Mouse (Mus musculus): ENCODE results near the gene Katnal1.

Gene Katnal1

DNA sequence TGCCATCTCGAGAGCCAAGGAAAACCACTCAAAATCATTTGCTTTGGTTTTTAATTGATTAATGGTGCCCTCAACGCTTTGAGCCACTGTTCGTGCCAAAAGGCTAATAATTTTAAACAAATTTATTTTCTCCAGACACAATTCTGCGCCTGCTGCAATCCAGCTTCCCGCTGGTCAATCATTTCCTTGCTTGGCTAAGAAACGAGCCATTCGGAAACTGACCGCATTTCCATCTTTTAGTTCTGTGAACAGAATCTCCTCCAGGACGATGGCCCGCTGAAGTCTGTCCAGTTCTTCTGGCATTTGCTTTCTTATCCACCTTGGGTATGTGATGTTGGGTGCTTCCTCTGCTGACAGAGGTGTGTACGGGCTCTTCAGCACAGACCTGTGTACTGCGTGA lies 4.5 kb downstream of the Katnal1 start:
- no peak for DNase-seq (ENCODE audit: low spot score)

DNA sequence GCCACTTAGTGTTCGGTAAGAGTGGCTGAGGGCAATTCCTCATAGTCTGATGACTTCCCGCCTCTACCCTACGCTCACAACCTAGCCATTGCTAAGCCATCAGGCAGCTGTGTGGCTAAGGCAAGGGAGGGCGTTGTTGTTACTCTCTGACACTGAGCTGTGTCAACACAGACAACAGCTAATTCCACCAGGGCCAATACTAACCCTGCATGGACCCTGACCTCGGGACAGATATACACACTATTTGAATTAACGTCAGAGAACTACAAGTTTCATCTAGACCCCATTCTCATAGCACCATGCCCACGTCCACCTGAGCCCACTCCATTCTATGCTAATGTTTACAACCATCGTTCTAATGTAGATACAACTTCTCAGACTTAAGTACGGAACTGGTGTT lies 5.1 kb downstream of the Katnal1 start:
- no peak for DNase-seq (ENCODE audit: low spot score)

DNA sequence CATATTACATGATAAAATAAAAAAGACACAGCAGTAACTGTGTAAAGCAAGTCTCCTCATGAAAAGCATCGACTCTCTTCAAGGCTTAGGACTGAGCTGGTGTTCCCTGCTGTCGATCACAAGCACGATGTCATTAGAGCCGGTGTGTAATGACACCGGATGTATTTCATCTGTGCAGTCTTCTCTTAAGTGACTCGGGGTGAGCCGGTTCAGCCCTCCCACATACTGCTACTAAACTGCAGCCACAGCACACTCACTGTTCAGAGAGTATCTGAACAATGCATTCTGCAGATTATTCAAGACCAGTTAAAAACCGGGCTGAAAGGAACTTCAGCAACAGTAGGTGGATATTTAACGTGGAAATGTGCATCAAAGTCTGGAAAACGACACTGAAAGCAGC lies 5.7 kb downstream of the Katnal1 start:
- DNase-seq (ENCODE audit: low spot score): no peak

DNA sequence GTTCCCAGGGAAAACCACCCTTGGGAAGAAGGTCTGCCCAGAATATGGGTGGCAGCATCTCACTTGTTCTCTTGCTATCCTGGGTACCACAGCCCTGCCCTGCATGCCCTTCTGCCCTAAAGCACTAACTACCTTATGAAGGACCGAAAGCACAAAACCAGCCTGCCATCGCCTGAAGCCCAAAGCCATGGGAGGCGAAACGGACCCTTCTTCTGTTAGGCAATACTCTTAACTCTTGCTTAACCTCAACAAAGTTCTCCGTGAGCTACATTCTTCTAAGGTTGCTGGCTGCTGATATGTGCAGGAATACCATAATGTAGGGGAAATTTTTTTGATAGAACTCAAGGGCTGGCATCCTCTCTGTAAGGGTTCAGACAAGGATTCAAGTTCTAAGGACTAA lies 6.3 kb downstream of the Katnal1 start:
- no peak for DNase-seq (ENCODE audit: low spot score)

DNA sequence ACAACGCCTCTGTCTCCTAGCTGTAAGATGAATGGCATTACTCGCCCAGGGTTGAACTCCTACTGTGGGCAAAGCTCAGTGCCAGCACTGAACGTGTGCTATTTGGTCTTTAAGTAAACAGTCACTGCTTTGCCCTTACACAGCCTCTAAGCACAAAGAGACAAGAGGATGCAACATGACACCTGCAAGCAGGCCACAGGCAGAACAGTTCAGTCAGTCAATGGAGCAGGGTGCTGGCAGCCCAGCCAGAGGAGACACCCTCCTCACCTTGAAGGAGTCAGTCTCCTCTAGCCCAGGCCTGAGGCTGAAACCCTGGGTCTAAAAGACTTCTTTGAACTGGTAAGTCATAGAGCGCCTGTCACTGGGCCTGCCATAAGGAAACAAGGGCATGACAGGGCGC lies 11.1 kb downstream of the Katnal1 start:
- DNase-seq (ENCODE audit: low spot score): no peak

DNA sequence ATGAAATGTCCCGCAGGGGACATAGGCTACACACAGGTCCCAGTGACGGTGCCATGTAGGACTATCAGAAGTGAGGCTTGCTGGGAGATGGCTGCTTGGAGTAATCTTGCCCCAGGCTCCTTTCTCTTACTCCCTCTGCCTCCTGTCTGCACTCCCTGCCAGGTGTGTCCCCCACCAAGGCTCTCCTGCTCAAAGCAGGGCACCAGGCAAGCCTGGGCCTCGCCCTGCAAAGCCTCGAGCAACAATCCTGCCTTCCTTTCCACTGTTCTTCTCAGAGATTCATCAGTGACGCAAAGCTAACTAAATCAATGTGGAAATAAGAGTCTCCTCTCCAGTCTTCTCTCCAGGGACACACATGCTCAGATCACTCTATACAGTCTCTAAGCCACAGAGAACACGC lies 12.3 kb downstream of the Katnal1 start:
- no peak for DNase-seq (ENCODE audit: low spot score)

DNA sequence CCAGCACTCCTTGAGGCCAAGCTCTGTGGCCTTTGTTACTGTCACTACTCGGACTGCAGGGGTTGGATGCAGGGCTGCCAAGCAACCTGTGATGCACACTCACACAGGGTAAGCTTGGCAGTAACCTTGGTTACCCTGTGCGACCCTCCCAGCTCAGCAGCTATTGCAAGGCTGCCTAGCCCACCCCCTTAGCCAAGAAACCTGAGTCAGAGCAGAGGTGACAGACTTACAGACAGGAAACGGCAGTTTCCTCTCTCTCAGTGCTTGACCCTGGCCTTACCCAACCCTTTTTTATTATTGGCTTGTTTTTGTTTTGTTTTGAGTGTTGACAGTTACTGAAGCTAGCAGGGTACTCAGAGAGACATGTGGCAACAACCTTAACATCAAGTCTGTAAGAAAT lies 16.9 kb downstream of the Katnal1 start:
- DNase-seq (ENCODE audit: low spot score): no peak

DNA sequence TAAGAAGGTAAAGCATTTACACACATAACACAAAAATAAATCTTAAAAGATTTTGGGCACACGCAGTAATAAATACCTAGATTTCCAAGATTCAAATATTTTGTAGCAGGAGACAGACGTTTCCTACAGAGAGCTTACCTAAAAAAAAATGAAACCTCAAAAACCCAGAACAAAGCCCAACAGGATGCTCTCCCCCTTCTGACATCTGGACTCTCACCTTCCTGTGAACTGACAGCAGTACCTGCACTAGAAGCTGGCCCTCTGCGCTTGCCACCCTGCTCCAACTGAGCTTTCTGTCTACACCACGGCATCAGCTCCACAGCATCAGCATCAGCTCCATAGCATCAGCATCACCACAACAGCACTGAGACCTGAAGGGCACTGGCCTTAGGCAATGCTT lies 19.1 kb downstream of the Katnal1 start:
- DNase-seq (ENCODE audit: low spot score): no peak

DNA sequence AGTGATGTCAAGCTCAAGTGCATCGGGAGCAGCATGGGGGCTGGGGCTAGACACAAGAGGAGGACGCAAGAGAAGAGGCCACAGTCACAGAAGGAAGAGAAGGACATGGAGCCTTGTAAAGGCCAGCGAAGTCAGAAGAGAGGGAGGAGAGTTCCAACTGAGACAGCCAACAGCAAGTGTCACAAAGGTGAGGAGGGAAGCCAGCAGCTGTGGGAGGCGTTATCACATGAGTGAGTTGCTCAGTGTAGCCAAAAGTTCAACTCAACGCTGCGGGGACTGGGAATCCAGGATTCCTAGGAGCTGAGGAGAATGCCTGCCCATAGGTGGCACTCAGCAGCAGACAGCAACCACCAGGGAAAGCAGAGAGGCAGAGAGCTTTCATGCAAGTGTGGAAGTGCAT lies 19.7 kb downstream of the Katnal1 start:
- DNase-seq (ENCODE audit: low spot score): no peak

DNA sequence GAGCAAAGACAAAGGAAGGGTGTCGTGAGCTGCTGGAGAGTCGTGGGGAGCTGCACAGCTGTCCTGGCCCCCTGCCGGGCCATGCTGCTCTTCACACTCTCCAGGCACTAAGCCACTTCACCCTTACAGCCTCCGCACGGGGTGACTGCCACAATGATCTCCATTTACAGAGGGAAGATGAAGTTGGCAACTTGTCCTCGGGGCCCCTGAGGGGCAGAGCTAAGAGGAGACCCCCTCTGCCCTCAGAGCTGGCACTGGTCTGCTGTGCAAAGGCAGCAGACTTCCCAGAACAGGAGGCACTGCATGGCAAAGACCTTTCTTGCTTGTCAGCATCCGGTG lies 20.1 kb downstream of the Katnal1 start:
- no peak for DNase-seq (ENCODE audit: low spot score)

DNA sequence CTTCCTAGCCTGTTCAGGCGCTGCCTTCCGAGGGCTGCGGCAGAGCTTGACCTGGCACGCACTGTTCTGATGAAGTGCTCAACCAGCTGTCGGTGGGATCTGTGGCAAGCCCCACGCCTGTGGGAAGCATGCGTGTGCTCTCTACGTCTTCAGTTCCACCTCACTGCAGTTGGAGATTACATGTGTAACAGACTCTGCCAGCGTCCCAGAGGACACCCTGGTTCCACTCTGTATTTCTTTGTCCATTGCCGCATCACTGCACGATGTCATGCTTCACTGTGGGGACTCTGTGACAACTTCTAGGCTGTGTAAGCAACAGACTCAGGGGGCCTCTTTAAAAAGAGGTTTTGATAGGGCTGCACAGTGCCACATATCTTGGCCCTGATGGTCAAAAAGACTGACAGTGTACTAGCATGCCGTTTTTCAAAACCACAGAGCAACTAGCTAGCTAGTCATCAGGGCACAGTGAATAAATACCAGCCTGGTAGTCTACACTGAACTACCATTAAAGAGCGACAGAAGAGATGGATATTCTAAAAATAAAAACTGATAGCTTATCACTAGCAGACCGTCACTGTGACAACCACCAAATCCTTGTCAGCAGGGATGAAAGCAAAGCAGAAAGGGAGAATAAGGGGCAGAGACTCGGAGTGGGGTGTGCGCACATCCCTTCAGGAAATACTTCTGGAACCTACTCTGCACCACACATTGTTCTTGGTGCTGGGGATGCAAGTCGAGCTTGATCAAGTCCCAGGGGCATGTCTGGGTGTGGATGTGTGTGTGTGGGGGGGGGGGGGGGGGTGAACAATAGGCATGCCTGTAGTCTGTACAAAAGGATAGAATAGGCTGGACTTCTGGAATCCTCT lies 20.7 kb downstream of the Katnal1 start:
- DNase-seq (ENCODE audit: low spot score): no peak

DNA sequence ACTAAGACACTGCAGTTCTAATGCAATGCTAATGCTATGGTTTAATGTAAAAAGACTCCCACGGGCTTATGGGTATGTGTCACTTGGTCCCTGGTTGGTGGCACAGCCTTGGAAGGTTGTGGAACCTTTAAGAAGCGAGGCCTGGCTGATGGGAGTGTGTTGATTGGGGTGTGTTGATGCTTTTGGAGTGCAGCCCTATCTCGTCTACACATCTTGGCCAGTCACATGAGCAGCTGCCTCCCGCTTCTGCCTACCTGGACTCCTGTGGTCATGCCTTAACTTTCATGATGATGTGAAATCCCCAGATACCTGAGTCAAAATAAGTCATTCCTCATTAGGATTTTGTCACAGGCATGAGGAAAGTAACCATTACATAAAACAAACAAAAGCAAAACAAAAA lies 22.8 kb downstream of the Katnal1 start:
- no peak for DNase-seq (ENCODE audit: low spot score)

DNA sequence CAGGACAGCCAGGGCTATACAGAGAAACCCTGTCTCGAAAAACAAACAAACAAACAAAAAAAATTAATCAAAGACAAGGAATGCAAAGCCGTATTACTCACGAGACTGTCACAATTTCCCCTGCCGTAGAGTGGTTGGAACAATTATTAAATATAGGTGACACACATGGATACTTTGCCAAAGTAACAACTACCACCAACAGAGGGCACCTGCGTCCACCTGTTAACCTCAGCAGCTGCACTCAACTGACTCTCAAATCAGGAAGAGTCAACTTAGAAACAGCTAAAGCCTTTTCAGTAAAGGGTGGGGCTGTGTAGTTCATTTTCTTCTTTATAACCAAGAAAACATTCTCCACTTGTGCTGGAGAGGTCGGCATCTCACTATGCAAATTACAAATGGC lies 24.3 kb downstream of the Katnal1 start:
- DNase-seq (ENCODE audit: low spot score): peak; percentile 18

DNA sequence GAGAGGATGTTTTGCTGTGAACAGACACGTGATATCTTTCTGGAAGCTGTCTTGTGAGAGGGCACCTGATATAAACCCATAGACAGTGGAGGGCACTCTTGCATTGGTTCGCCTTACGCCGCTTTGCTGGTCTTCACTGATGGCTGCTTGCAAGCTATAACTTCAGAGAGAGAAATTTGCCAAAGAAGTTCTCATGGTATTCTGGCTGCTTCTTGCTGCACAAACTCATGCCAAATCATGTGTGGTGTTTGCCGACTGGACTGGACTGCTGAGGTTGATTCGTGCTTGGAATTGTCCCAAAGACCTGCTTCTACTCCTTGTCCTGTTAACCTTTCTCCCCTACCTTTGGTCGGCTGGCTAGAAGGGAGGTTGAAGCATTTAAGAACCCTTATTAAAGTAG lies 29.8 kb downstream of the Katnal1 start:
- DNase-seq (ENCODE audit: low spot score): no peak

DNA sequence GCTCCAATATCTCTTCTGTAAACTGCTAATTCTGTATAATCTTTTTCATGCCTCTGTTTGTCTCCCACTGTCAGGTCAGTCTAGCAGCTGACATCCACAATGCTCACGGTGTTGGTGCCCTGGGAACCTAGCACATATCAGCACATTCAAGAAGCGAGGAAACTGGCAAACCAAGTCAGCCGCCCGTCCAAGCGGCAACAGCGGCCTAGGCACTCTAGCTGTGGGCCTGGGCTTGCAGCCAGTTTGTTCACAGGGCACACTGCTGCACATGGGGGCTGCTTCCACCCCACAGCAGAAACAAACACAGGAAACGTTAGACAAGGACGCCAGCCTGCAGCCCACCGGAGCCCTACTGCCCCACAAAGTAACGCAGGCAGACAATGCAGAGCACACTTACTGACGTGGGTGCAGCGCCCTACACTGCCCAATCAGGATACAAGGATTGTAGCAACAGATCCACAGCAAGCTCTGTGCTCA lies 31.1 kb downstream of the Katnal1 start:
- DNase-seq (ENCODE audit: low spot score): no peak

DNA sequence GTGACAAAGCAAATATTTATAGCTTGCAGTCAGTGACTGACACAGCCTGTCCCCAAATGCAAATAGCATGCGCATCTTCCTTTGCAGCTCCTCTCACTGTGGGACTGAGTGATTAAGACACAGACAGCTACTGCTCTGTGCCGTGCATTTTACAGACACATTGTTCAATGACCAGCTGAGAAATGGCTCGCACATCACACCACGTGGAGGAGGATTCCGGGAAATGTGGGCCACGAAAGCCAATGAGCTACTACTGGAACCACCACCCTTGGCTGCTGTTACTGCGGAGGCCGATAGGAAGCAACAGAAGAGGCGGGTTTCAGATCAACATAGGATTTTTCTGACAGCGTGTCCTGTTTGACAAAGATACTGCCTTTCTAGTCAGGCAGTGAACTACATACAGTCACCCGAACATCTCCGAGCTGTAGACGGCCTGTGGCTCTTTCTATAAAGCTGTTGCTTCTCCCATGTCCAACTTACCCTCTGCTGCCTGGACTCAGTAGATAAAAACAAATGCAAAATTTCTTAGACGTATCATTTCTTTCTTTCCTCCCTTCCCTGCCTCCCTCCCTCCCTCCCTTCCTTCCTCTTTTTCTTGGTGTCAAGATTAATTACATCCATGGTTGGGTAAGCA lies 31.9 kb downstream of the Katnal1 start:
- DNase-seq (ENCODE audit: low spot score): peak; percentile 21

DNA sequence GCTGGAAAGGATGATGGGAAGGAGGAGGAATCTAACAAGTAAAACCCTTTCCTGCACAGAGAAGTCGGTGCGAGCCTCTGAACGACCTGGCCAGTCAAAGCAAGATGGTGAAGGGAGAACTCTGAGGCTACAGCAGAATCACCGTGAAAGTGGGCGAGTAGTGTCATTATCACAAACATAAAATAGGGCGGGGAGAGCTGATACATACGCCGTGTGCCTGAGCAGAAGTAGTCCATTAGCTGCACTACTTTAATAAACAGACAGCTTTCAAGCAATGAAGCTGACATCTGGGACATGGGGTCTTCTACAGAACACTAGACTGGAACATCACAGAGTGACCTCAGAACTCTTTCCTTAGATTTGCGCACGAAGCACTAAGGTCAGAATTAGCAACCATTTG lies 32.6 kb downstream of the Katnal1 start:
- DNase-seq (ENCODE audit: low spot score): no peak

DNA sequence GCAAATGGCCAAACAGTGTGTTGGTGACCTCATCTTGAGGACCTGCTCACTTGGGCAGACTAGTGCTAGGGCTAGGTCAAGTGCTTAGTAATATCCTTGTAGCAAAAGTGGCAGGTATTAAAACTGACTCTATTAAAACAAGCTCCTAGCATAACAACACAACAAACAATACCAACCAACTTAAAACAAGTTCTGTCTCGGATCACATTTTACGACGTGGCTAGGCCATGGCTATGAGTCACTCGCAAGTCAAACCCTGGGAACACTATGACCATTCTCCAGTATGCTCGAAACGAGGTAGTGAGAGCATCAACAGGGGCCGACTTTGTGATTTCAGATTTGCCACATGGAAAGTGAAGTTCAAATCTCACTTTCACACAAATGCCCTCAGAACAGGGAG lies 33.3 kb downstream of the Katnal1 start:
- no peak for DNase-seq (ENCODE audit: low spot score)

DNA sequence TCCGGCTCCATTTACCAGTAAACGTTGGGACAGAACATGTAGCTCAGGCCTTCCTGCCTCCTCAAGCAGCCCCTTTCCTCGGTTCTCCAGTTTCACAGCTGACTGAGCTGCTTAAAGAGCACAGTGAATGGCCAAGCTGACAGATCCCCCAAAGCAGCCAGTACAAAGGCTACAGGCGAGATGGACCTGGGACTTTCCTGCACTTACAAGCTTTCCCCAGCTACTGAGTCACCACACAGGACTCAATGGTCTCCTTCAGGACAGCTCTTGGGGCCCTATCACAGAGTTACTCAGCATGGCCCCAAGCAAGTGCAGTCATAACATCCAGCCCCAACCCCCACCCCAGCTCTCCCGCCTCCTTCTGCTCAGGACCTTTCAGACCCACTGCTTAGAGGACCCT lies 34.1 kb downstream of the Katnal1 start:
- DNase-seq (ENCODE audit: low spot score): no peak

DNA sequence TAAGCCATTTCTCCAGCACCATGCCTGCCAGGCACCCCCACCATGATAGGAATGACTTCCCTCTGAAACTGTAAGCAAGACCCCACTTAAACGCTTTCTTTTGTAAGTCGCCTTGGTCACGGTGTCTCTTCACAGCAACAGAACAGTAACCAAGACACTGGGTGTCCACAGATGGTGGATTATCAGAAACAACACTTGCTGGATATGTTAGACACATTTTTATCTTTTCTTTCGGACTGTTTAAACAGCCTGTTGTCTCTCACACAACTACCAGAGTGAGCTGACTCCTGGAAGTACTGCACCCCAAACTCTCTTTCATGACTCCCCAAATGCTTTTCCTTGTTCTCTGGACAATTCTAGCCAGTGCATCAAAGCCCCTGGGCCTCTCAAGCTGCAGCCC lies 38.9 kb downstream of the Katnal1 start:
- DNase-seq (ENCODE audit: low spot score): no peak

DNA sequence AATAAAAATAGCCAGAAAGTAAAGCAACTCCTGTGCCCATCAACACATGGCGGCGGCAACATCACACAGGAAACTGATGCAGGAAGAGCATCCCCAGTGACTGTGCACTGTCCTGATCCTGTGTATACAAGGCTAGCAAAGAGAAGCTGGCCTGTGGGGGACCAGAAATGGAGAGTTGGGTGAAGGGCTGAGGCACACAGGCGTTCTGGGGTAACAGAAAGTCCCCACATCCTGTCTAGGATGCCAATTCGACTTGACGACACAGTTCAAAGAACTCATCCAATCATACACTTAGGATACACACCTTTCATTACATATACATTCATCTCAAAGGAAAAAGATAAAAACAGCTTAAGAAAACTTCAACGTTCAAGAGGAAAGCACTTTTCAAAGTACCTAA lies 41.1 kb downstream of the Katnal1 start:
- no peak for DNase-seq (ENCODE audit: low spot score)

DNA sequence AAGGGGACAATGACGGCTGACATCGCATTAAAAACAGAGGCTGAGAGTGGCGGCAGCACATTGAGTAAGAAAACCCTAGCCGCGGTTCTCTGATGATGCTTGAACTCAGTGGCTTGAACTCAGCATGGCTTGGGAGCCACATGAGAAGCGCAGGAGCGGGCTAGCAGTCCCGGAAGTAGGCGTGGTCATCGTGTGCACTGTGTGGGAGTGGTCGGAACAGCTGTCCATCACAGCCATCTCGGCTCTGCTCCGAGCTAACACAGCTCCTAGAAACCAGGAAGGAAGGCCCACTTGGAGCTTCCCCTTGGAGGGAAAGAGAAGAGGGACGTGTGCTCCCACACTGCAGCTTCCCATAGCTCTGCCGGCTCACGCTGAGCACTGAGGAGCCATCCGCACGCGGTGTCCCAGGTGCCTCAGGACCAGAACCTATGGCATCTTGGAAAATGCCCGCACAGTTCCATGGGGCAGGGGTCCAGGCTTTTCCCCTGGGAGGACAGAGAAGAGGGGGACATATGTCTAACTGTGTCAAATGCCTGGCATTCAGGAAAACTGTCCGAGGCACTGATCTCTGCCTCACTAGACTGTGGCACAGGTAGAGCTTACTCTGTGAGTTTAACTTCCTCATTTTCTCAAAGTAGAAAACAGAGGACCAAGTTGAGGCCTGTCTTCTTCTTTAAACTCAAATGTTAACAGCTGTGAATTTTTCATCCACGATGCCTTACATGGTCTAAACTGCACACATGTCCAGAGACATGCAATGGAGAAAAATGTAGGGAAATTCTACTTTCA lies 43.1 kb downstream of the Katnal1 start:
- peak; percentile 12 for DNase-seq (ENCODE audit: low spot score)

DNA sequence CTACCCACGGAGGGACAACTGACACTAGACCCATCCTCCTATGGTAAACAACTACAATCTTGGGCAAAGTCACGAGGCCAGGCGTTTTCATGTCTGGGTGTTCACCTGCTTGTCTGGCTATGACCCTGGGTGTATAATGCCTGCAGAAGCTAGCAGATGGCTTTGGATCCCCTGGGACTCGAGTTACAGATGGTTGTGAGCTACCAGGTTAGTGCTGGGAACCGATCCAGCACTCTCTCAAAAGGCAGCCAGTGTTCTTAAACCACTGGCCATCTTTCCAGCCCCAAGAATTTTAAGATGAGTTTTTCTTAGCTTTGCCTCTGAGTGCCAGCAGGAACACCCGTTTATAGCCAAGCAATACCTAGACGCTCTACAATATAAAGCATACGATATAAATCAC lies 45.4 kb downstream of the Katnal1 start:
- no peak for DNase-seq (ENCODE audit: low spot score)
